Comparison of ENCODE assay signal across 9 mouse cellular contexts in genomic region chr17:5941230-5942043, GRCm38 (mm10). TPM values are rescaled to one million over a fixed set of nuclear protein-coding genes. Genes with fewer than 3 reads are reported as not detected.
DNase-seq lines count a peak whose midpoint lies in the region; ATAC-seq lines count a peak whose summit lies in the region.
"Had no signal": no experiment of that assay in that cellular context is flagged by ENCODE, and none has a peak within 500 bp of the region (broad histone marks: within the 10 kb centered on the region; RNA-seq: fewer than 3 reads in every experiment).

TSS of gene Synj2 (plus strand) at chr17:5941280.

- peak within 1 kb of the TSS; percentile 48 for H3K27ac ChIP-seq in intestine, embryonic 14.5 days (ENCODE audit: low read depth)
- H3K27ac ChIP-seq in limb, embryonic 10.5 days: peak within 1 kb of the TSS; percentile 74

- peak; percentile 81 for ATAC-seq in intestine, embryonic 14.5 days (replicated peaks; ENCODE audit: low FRiP score, low TSS enrichment, low read depth)

- peak within 1 kb of the TSS; percentile 67 for H3K4me2 ChIP-seq in intestine, embryonic 14.5 days (ENCODE audit: low read length)

- H3K36me3 ChIP-seq in intestine, embryonic 14.5 days (ENCODE audit: control insufficient read depth, insufficient read depth, low read length): no peaks in the 10 kb centered on the region
- H3K36me3 ChIP-seq in limb, embryonic 10.5 days: no peaks in the 10 kb centered on the region
- no peaks in the 10 kb centered on the region for H3K36me3 ChIP-seq in splenic B cell, adult 2 months (ENCODE audit: control insufficient read depth, insufficient read depth, low read length, poor library complexity, severe bottlenecking)
- H3K36me3 ChIP-seq: G1E had no signal

- under 1% methylated on average over 30 of the region's 52 CpGs for WGBS in intestine, embryonic 14.5 days
- WGBS in limb, embryonic 10.5 days: 2% methylated on average over 51 of the region's 52 CpGs

- peaks cover 17% of the 10 kb centered on the region; the same call in 1 of the 2 replicates for H3K4me1 ChIP-seq in intestine, embryonic 14.5 days (replicated peaks; ENCODE audit: control insufficient read depth, insufficient read depth, low read length)
- peaks cover 14% of the 10 kb centered on the region for H3K4me1 ChIP-seq in limb, embryonic 10.5 days

- DNase-seq in layer of hippocampus, adult 11-12 months (ENCODE audit: low spot score): peak; percentile 45
- DNase-seq in layer of hippocampus, adult 9-10 months (ENCODE audit: low spot score): no peak
- peak; percentile 66 to 67 for DNase-seq in cerebellum, postnatal 25 days
- DNase-seq in gastrocnemius, postnatal 4 days (ENCODE audit: low spot score in 2 of 2): peak; percentile 35 to 67
- peak; percentile 89 for DNase-seq in intestine, embryonic 14.5 days (ENCODE audit: low spot score)
- DNase-seq in limb, embryonic 10.5 days (ENCODE audit: low spot score): peak; percentile 74
- DNase-seq in mesoderm, embryonic 11.5 days (ENCODE audit: low read depth, low spot score): peak; percentile 68
- DNase-seq in splenic B cell, adult 2 months (ENCODE audit: low read depth, low spot score): peak; percentile 65

- H3K27me3 ChIP-seq in intestine, embryonic 14.5 days (replicated peaks; ENCODE audit: control insufficient read depth, insufficient read depth, low read length): no peaks in the 10 kb centered on the region
- H3K27me3 ChIP-seq in limb, embryonic 10.5 days (ENCODE audit: low read depth, poor library complexity, severe bottlenecking): peaks cover 65% of the 10 kb centered on the region
- no peaks in the 10 kb centered on the region for H3K27me3 ChIP-seq in splenic B cell, adult 2 months (ENCODE audit: control insufficient read depth, insufficient read depth, low read length, poor library complexity, severe bottlenecking)

- H3K9ac ChIP-seq in intestine, embryonic 14.5 days (ENCODE audit: low read length): peak within 1 kb of the TSS; percentile 49

- H3K4me3 ChIP-seq in intestine, embryonic 14.5 days (ENCODE audit: low read depth, low read length): peak within 1 kb of the TSS; percentile 43
- peak within 1 kb of the TSS; percentile 64 for H3K4me3 ChIP-seq in limb, embryonic 10.5 days

- no peaks in the 10 kb centered on the region for H3K9me3 ChIP-seq in intestine, embryonic 14.5 days (ENCODE audit: control insufficient read depth, low read length)
- no peaks in the 10 kb centered on the region for H3K9me3 ChIP-seq in limb, embryonic 10.5 days (replicated peaks)
- H3K9me3 ChIP-seq: G1E had no signal

RNA-seq across cellular contexts. Expression of gene Synj2, which starts in this region (rescaled TPM):
- 10 to 100 TPM; 31.6 to 39.0 TPM for total RNA-seq in gastrocnemius, postnatal 4 days (2021)
- 9.0 and 10.0 TPM in 2 replicates for polyA plus RNA-seq in intestine, embryonic 14.5 days (2014; fragmentation: Nextera tagmentation; extraction: Ambion mirVana)
- 0.75 and 1.1 TPM in 2 replicates for polyA plus RNA-seq in limb, embryonic 10.5 days (2016; fragmentation: Nextera tagmentation; extraction: Ambion mirVana)
